Mouse (Mus musculus) forebrain, embryonic 15.5 days (tissue): Measurements from ENCODE around the gene Rxra. TPM values are rescaled to one million over a fixed set of nuclear protein-coding genes. Genes with fewer than 3 reads are reported as not detected.

Experiments used
- ATAC-seq: fragments of 200-750 bp; cut with Nextera tagmentation; replicated peaks from 2 replicates; pipeline ENCODE4 v1.8.0; 2017; ENCODE audit warnings: mild to moderate bottlenecking, moderate TSS enrichment, moderate library complexity
- H3K27ac ChIP-seq: fragments of 300-500 bp; sonication (generic); replicated peaks from 2 replicates; pipeline ENCODE4 v1.5.1; 2015; ENCODE audit warnings: mild to moderate bottlenecking, inconsistent platforms
- H3K27me3 ChIP-seq: fragments of 300-500 bp; sonication (generic); 2 replicates; pipeline ENCODE4 v1.6.1; 2015; ENCODE audit warnings: inconsistent platforms
- H3K36me3 ChIP-seq: fragments of 300-500 bp; sonication (generic); 2 replicates; pipeline ENCODE4 v1.6.1; 2015; ENCODE audit warnings: mild to moderate bottlenecking, inconsistent platforms
- H3K4me1 ChIP-seq: fragments of 300-500 bp; sonication (generic); 2 replicates; pipeline ENCODE4 v1.6.1; 2015; ENCODE audit warnings: inconsistent platforms
- H3K4me2 ChIP-seq: fragments of 300-500 bp; sonication (generic); replicated peaks from 2 replicates; pipeline ENCODE4 v1.6.1; 2015; ENCODE audit warnings: mild to moderate bottlenecking, inconsistent platforms
- H3K4me3 ChIP-seq: fragments of 300-500 bp; sonication (generic); 2 replicates; pipeline ENCODE4 v1.5.1; 2015; ENCODE audit warnings: mild to moderate bottlenecking, inconsistent platforms
- H3K9ac ChIP-seq: fragments of 300-500 bp; sonication (generic); replicated peaks from 2 replicates; pipeline ENCODE4 v1.6.1; 2015; ENCODE audit warnings: mild to moderate bottlenecking, inconsistent platforms
- H3K9me3 ChIP-seq: fragments of 300-500 bp; sonication (generic); 2 replicates; pipeline ENCODE4 v1.6.1; 2016; ENCODE audit warnings: inconsistent platforms
- WGBS: fragments of 180-500 bp; shearing (Covaris S2); methylation state at CpG from one replicate; pipeline ENCODE4 v1.1.7; 2015; ENCODE audit warnings: mixed read lengths; 5-methylcytosine and 5-hydroxymethylcytosine counted together
- polyA plus RNA-seq: library from polyadenylated mRNA; unstranded; fragments of >200 nt; fragmentation: Nextera tagmentation; extraction: Ambion mirVana; gene quantifications from 2 replicates; pipeline ENCODE4 v1.2.1, GENCODE M21; 2015

Rxra gene
- polyA plus RNA-seq, 1 experiment from 2014 or later = 3.2 TPM

DNA sequence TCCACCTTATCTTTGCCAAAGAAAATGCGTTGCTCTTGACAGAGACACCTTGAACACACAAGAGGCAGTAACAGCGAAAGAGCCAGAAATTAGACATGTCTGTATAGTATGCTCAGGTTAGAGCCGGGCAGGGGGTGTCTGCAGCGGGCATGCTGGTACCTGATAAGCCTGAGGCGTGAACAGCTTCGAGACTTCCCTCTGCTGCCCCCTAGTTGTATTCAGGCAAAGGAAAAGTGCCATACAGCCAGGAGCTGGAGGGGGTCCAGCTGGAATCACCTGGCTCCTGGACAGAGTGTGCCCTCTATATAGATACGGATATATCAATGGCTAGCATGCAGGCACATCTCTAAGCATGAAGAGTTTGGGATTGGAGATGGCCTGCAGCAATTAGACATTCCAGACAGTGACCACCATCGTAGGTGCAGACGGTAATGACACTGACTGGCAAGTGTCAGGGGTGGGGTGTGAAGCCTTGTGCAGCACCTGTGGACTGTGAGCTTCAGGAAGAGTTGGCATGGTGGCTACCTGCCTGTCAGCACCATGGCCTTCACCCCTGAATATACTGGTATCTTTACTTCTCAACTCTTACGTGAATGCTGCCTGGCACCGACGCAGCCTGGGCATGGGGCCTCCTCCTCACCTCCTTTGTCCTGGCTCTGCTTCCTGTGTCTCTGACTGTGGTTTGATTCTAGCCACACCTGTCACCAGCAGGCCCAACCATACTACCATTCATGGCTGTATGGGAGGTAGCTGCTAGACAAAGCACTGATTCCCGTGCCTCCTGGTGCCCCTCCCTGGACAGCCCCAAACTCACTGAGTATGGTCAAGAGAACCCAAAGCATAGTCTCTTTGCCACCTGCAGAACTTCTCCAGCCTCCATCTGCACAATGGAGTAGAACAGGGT lies 54.0 kb downstream of the Rxra start:
- Histone ChIP-seq H3K27ac (no peak overlapping the region), H3K4me3 (no peak overlapping the region), H3K9ac (no peak overlapping the region), H3K4me1 (peaks cover 20% of the 10 kb centered on the region), H3K27me3 (no peaks in the 10 kb centered on the region), H3K4me2 (no peak overlapping the region), H3K9me3 (no peaks in the 10 kb centered on the region), H3K36me3 (no peaks in the 10 kb centered on the region)
- WGBS = 70% methylated on average over 13 of the region's 13 CpGs
- ATAC-seq = no peak

DNA sequence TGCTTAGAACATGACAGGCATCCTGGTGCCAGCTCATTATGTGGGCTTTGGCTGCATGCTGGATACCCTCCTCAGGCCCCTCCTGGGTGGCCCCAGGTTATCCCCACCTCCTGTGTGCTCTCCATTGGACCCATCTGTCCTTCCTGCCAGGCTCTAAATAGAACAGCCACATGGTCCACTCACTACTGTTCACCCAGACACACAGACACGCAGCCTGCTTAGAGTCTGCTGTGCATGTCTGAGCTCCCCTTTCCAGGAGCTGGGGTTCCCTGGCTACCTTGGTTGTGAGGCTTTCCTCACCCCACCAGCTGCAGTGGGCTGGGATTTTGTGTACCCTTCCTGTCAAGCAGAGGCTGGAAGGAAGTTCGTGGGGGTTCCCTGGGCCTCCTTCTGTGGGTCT lies 56.8 kb downstream of the Rxra start:
- Histone ChIP-seq H3K36me3 (no peaks in the 10 kb centered on the region), H3K9ac (no peak overlapping the region), H3K27me3 (no peaks in the 10 kb centered on the region), H3K4me1 (peaks cover 20% of the 10 kb centered on the region), H3K4me2 (no peak overlapping the region), H3K27ac (no peak overlapping the region), H3K4me3 (no peak overlapping the region), H3K9me3 (no peaks in the 10 kb centered on the region)
- ATAC-seq = no peak
- WGBS = 38% methylated on average over 2 of the region's 2 CpGs

DNA sequence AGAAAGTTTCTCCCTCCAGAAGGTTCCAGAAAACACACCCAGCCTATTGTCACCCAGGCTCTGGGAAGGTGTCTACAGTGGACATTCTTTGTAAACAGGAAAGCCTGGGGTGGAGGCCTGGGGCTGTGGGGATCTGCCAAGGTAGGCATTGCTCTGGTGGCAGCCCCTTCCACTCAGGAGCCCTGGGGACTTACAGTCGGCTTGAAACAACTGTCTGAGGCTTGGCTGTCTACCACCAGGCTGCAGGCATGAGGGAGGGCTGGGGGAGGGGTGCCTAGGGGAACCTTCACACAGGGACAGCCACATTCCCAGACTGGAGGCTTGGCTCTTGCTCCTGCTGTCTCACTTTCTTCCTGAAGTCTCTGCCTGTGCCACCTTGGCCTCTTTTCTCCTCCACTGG lies 58.1 kb downstream of the Rxra start:
- no peaks in the 10 kb centered on the region for H3K9me3 ChIP-seq
- H3K27ac ChIP-seq = no peak overlapping the region
- no peak for ATAC-seq
- H3K9ac ChIP-seq = no peak overlapping the region
- WGBS = 5% methylated on average over 1 of the region's 1 CpGs
- H3K27me3 ChIP-seq = no peaks in the 10 kb centered on the region
- no peaks in the 10 kb centered on the region for H3K36me3 ChIP-seq
- peaks cover 22% of the 10 kb centered on the region for H3K4me1 ChIP-seq
- no peak overlapping the region for H3K4me2 ChIP-seq
- no peak overlapping the region for H3K4me3 ChIP-seq

DNA sequence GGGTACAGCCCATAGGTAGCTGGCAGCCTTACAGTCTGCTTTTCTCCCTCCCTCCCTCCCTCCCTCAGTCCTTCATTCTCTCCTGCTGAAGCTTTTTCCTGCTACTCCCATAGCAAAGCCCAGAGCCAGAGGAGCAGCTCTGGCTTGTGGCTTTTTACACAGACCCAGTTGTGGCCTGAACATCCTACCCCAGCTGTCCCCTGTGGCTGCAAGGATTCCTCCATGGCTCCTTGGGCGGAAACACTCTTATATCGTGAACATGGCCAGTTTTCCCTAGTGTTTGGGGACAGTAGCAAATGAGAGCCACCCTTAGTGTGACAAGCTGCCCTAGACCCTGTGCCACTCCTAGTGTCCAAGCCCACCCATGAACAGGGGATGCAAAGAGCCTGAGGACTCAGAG lies 58.6 kb downstream of the Rxra start:
- no peaks in the 10 kb centered on the region for H3K27me3 ChIP-seq
- no peak overlapping the region for H3K4me2 ChIP-seq
- no peak overlapping the region for H3K4me3 ChIP-seq
- no peaks in the 10 kb centered on the region for H3K9me3 ChIP-seq
- no peak overlapping the region for H3K27ac ChIP-seq
- H3K36me3 ChIP-seq = no peaks in the 10 kb centered on the region
- ATAC-seq = no peak
- peaks cover 26% of the 10 kb centered on the region for H3K4me1 ChIP-seq
- no peak overlapping the region for H3K9ac ChIP-seq
- 81% methylated on average over 2 of the region's 2 CpGs for WGBS

DNA sequence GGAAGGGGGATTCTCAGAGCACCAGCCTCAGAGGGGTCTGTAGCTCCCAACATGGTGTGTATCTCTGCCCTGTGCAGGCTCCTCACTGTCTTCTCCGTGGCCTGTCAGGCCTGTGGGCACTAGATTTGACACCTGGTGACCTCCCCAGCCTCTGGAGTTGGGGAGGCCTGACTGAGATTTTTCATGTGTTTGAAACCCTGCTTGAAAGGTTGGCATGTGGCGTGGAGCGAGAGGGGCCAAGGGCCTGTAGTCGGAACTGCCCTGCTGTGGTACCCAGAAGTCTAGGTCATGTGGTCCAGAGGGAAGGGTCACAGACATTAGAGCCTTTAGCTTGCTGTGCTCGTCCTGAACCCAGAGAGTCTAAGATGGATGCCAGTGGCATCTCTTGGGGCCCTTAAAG lies 60.6 kb downstream of the Rxra start:
- H3K27me3 ChIP-seq = no peaks in the 10 kb centered on the region
- ATAC-seq = no peak
- H3K4me3 ChIP-seq = no peak overlapping the region
- no peaks in the 10 kb centered on the region for H3K9me3 ChIP-seq
- no peak overlapping the region for H3K9ac ChIP-seq
- H3K27ac ChIP-seq = no peak overlapping the region
- no peak overlapping the region for H3K4me2 ChIP-seq
- H3K4me1 ChIP-seq = peaks cover 35% of the 10 kb centered on the region
- WGBS = 87% methylated on average over 5 of the region's 5 CpGs
- no peaks in the 10 kb centered on the region for H3K36me3 ChIP-seq

DNA sequence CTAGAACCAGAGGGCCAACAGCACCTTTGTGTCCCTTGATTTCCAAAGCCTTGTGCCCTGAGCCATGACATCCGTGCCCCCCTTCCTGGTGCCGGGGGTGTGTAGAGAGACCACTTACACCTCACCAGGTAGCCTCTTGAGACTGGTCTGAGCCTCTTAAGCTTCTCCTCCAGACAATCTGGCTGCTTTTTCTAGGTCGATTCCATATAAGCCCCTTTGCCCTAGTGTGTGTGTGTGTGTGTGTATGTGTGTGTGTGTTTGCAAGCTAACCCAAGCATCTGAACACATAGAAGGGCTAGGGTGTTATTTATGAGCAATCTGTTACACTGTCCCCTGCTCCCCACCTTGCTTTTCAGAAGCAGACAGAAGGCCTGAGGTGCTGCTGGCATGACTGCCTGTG lies 62.2 kb downstream of the Rxra start:
- Histone ChIP-seq H3K27me3 (no peaks in the 10 kb centered on the region), H3K4me3 (no peak overlapping the region), H3K4me2 (no peak overlapping the region), H3K36me3 (no peaks in the 10 kb centered on the region), H3K4me1 (peaks cover 27% of the 10 kb centered on the region), H3K9ac (no peak overlapping the region), H3K27ac (no peak overlapping the region), H3K9me3 (no peaks in the 10 kb centered on the region)
- ATAC-seq = no peak
- 74% methylated on average over 3 of the region's 3 CpGs for WGBS

DNA sequence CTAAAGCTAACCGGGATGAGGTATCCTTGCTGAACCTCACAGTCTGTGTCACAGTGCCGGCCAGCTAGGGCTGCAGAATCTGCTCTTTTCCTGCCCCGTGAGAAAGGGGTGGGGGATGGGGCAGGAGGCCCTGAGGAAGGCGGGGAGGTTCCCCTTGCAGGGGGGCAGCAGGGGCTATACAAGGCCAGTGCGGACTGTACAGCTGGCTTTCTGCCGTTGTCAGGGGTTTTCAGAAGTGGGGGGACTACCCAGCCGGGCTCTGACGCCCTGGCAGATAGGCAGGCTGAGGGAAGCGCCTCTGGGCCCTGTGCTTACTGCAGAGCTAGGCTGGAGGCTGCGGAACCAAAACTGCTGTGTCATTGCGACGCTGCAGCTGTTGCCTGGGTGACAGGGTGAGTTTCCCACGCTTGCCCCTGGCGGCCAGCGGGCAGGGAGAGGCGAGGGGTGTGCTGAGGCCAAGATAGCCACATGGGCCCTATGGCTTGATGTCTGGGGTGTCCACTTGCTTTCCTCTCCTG lies 63.9 kb downstream of the Rxra start:
- Histone ChIP-seq H3K4me1 (peaks cover 23% of the 10 kb centered on the region), H3K27ac (no peak overlapping the region), H3K4me3 (no peak overlapping the region), H3K9me3 (no peaks in the 10 kb centered on the region), H3K36me3 (no peaks in the 10 kb centered on the region), H3K4me2 (no peak overlapping the region), H3K9ac (no peak overlapping the region), H3K27me3 (no peaks in the 10 kb centered on the region)
- ATAC-seq = peak; percentile 74
- WGBS = 5% methylated on average over 16 of the region's 16 CpGs

DNA sequence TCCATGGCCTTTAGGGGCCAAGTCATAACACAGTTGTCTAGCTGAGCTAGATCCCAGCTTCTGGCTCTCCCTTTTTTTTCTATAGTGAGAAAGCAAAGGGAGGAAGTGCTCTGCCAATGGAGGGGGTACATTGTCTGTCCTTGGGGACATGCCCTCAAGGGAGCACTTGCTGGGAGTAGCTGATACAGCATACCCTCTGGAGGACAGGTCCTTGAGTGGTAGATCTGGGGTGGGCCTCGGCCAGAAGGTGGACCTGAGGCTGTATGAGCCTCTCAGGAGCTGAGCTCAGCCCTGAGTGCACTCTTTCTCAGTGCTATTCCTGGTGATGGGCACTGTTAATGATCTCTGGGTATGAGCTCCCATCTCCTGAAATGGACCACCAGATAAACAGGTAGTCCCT lies 66.9 kb downstream of the Rxra start:
- Histone ChIP-seq H3K4me3 (no peak overlapping the region), H3K9me3 (no peaks in the 10 kb centered on the region), H3K4me2 (no peak overlapping the region), H3K4me1 (peaks cover 47% of the 10 kb centered on the region), H3K9ac (no peak overlapping the region), H3K27me3 (no peaks in the 10 kb centered on the region), H3K27ac (no peak overlapping the region), H3K36me3 (no peaks in the 10 kb centered on the region)
- ATAC-seq = no peak
- WGBS = 100% methylated on average over 1 of the region's 1 CpGs

DNA sequence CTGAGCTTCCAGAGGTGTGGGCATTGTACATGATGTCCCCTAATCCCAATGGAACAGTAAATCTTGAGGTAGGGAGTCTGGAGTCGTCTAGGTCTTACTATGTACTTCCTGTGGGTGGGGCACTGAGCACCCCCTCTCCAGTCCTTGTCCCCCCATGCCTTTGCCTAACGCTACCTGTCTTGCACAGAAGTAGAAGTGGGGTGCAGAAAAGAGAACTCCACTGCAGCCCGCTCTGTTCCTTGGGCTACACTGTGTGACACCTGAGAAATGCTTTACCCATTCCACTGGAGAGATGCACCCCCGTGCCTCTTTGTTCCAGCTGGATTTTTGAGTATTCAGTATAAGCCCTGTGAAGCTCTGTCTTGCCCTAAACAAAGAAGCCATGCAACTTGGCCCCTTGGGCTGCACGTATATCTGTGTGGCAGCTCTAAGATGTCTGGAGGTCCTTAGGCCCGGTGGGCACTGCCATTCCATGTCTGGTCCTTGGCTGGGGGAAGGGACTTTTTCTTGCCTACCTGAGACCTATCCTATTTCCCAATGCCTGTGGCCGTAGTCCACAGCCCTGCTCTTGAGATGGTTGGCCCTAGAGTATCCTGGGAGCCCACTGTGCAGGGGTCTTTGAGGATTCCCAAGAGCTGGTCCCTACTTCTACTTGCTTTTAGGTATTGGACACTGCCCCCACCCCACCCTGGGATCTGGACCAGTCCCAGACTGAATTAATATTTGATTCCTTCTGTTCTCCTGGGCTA lies 67.8 kb downstream of the Rxra start:
- peaks cover 47% of the 10 kb centered on the region for H3K4me1 ChIP-seq

DNA sequence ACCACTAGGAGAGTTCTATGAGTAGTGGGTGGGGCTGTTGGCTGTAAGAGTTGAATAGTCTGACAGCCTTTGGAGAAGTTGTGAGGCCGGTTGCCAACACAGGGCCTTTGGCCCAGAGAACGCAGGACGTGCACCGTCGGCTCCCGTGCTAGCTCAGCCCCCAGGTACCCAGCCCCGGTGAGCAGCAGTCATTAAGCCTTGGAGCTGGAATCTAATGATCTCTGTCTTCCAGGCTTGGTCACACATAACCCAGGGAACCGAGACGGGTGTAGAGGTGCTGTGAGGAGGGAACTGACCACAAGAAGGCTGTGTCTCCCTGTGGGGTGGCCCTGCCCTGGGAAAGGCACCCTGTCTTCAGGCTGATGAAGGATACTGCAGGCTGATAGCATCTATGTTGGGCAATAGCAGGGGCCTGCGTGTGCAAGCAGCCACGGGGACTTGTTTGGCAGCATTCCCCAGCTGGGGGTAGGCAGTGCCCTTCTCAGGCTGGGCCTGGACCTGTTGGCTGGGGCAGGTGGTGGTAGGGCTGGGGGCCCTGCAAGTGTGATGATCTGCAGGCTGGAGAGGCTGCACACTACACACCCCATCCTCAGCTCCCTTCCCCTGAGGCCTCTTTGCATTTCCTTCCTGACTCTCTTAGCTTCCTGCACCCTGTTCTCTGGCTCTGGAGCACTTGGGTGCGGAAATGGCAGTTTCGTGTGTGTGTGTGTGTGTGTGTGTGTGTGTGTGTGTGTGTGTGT lies 68.5 kb downstream of the Rxra start:
- H3K4me1 ChIP-seq = peaks cover 41% of the 10 kb centered on the region
- no peak for ATAC-seq

More for the DNA sequence above, 67.8 kb downstream of the Rxra start:
- H3K36me3 ChIP-seq = 0 out of 2 replicates have a peak, but pooled peaks cover 2% of the 10 kb centered on the region
- H3K27ac ChIP-seq = no peak overlapping the region
- no peak overlapping the region for H3K4me3 ChIP-seq
- WGBS = 92% methylated on average over 7 of the region's 7 CpGs
- ATAC-seq = no peak
- no peak overlapping the region for H3K4me2 ChIP-seq
- H3K9me3 ChIP-seq = no peaks in the 10 kb centered on the region
- H3K9ac ChIP-seq = no peak overlapping the region
- H3K27me3 ChIP-seq = no peaks in the 10 kb centered on the region

DNA sequence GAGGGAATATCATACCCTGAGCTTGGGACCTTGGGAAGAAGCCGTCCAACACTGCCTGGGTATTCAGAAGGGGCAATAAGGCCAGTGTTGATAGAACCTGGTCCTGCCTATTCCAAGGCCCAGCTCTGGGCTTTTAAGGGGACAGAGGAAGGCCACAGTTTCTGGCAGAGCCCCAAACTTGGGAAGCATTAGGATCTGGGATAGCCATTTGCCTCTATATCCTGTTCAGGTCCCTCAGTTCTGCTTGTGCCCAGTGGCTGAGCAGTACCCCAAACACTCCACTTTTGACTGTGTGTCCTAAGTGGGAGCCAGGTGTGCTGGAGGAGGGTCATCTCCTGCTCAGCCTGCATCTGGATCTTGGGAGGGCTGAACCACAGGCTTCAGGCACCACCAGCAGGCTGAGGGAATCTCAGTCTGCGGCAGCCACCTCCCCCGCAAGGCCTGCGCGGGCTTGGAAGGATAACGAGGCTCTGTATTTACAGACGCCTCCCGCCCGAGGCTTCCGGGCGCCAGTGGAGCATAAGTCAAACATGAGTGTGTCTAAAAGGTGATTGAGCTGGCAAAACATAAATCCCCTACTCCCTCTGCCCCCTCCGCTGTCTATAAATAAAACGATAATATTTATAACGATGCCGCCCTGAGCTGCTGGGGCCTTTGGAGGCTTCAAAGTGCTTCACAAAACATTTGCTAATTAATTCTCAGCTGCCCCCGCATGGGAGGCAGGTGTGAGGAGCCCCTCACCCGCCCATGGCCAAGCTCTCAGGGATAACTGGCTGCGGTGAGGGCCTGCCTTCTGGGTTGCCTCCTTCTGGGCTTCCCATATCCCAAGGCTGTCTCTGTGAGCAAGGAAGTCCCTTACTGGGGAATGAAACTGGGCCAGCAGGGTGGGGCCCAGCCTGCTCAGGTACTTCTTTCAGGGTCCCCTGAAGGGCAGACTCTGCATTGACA lies 69.7 kb downstream of the Rxra start:
- peak overlapping the region; percentile 59; the same call in 1 of the 2 replicates for H3K27ac ChIP-seq
- 0 out of 2 replicates have a peak, but pooled peaks cover 2% of the 10 kb centered on the region for H3K36me3 ChIP-seq
- no peaks in the 10 kb centered on the region for H3K9me3 ChIP-seq
- H3K9ac ChIP-seq = no peak overlapping the region
- no peaks in the 10 kb centered on the region for H3K27me3 ChIP-seq
- WGBS = 19% methylated on average over 18 of the region's 18 CpGs
- H3K4me2 ChIP-seq = no peak overlapping the region
- no peak overlapping the region for H3K4me3 ChIP-seq
- peaks cover 39% of the 10 kb centered on the region for H3K4me1 ChIP-seq
- ATAC-seq = no peak

More for the DNA sequence above, 68.5 kb downstream of the Rxra start:
- H3K4me2 ChIP-seq = no peak overlapping the region
- 0 out of 2 replicates have a peak, but pooled peaks cover 2% of the 10 kb centered on the region for H3K36me3 ChIP-seq
- 60% methylated on average over 13 of the region's 13 CpGs for WGBS
- H3K27me3 ChIP-seq = no peaks in the 10 kb centered on the region
- H3K27ac ChIP-seq = no peak overlapping the region
- no peak overlapping the region for H3K4me3 ChIP-seq
- no peak overlapping the region for H3K9ac ChIP-seq
- no peaks in the 10 kb centered on the region for H3K9me3 ChIP-seq
